Mouse (Mus musculus): ENCODE data around the gene Fam181a.

DNA sequence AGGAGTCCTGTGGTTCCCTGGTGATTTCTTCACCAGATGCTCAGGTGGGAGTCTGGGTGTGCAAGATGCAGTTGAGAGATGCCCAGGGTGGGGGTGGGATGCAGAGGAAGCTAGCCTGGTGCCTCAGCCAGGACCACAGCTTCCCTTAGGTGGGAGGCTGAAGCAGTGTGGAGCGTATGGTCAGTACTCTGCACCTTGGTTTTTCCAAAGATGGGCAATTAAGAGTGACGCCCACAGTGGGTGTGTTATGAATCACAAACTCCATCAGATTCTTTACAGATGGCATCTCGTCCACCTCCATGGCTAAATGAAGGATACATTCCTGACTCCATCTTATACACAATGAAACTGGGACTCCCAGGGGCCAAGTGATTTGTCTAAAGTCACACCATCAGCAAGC, 38.6 kb upstream of the Fam181a start:
- TF ChIP-seq CTCF (IDR thresholded peaks at IDR 0.05), result no peak
- TF ChIP-seq EP300 (IDR thresholded peaks at IDR 0.05), result no peak
